Mouse (Mus musculus) MEL (cell line): ENCODE measurements at regions not wholly inside any gene's neighbourhood (a gene's known extent, or its start where the extent isn't known, plus 50 kb on each side); places are given as distances from the start of the nearest gene placed in this dataset.

Source experiments
- DNase-seq: peaks from one replicate; pipeline ENCODE4 v3.0.0; 2011; ENCODE audit warnings: low read depth, low spot score
- H3K27ac ChIP-seq: 2 replicates; pipeline ENCODE4 v1.5.1; 2012; ENCODE audit warnings: low read depth, mild to moderate bottlenecking, control low read depth, low read length, moderate library complexity; ENCODE audit not compliant: control insufficient read depth
- H3K27me3 ChIP-seq, 2 experiments: fragments of 150-350 bp in 1 of 2; sonication (generic) in 1 of 2; 2 replicates each; pipeline ENCODE4 v1.6.1; 2012; ENCODE audit warnings: low read length in 2 of 2, mild to moderate bottlenecking in 2 of 2, improper control_type of control experiment in 1 of 2, moderate library complexity in 1 of 2; ENCODE audit not compliant: insufficient read depth in 2 of 2, control insufficient read depth in 1 of 2
- H3K36me3 ChIP-seq, 2 experiments: 2 replicates each; pipeline ENCODE4 v1.6.1; 2012 to 2014; ENCODE audit warnings: low read length in 2 of 2, improper control_type of control experiment in 1 of 2, inconsistent platforms in 1 of 2, mild to moderate bottlenecking in 1 of 2; ENCODE audit not compliant: insufficient read depth in 2 of 2, control insufficient read depth in 1 of 2
- H3K4me1 ChIP-seq, 2 experiments: fragments of 150-350 bp in 1 of 2; sonication (generic) in 1 of 2; 2 replicates each; pipeline ENCODE4 v1.6.1; 2012; ENCODE audit warnings: low read length in 2 of 2, improper control_type of control experiment in 1 of 2, mild to moderate bottlenecking in 1 of 2; ENCODE audit not compliant: insufficient read depth in 2 of 2, control insufficient read depth in 1 of 2
- H3K4me3 ChIP-seq, 2 experiments: fragments of 150-350 bp in 1 of 2; sonication (generic) in 1 of 2; 2 replicates each; pipeline ENCODE4 v1.5.1; 2012; ENCODE audit warnings: low read depth in 2 of 2, low read length in 2 of 2, mild to moderate bottlenecking in 2 of 2, moderate library complexity in 2 of 2, control low read depth in 1 of 2, improper control_type of control experiment in 1 of 2; ENCODE audit not compliant: control insufficient read depth in 1 of 2, insufficient read depth in 1 of 2
- H3K79me2 ChIP-seq: 2 replicates; pipeline ENCODE4 v1.6.1; 2012; ENCODE audit warnings: mild to moderate bottlenecking, low read length, moderate library complexity; ENCODE audit not compliant: control insufficient read depth, poor library complexity, insufficient read depth
- H3K9ac ChIP-seq: 2 replicates; pipeline ENCODE4 v1.6.1; 2012; ENCODE audit warnings: low read depth, mild to moderate bottlenecking, control low read depth, low read length, moderate library complexity; ENCODE audit not compliant: control insufficient read depth, poor library complexity, severe bottlenecking
- H3K9me3 ChIP-seq: fragments of 150-350 bp; sonication (generic); replicated peaks from 2 replicates; pipeline ENCODE4 v1.6.1; 2012; ENCODE audit warnings: mild to moderate bottlenecking, low read length, improper control_type of control experiment, moderate library complexity; ENCODE audit not compliant: insufficient read depth
- BHLHE40 ChIP-seq: IDR thresholded peaks from 2 replicates; pipeline ENCODE4 v1.6.1; 2012; ENCODE audit warnings: low read depth, mild to moderate bottlenecking, inconsistent platforms, low read length, improper control_type of control experiment, borderline replicate concordance
- CHD2 ChIP-seq: IDR thresholded peaks from 2 replicates; pipeline ENCODE4 v1.6.1; 2011; ENCODE audit warnings: low read length, improper control_type of control experiment
- E2F4 ChIP-seq: IDR thresholded peaks from 2 replicates; pipeline ENCODE4 v1.6.1; 2011; ENCODE audit warnings: low read depth, low read length, improper control_type of control experiment, borderline replicate concordance
- ELF1 ChIP-seq: IDR thresholded peaks from 2 replicates; pipeline ENCODE4 v1.6.1; 2014; ENCODE audit warnings: low read depth, mild to moderate bottlenecking, inconsistent platforms, low read length, improper control_type of control experiment, moderate library complexity
- ETS1 ChIP-seq: IDR thresholded peaks from 2 replicates; pipeline ENCODE4 v1.6.1; 2012; ENCODE audit warnings: low read depth, mild to moderate bottlenecking, inconsistent platforms, low read length, improper control_type of control experiment, moderate library complexity
- GABPA ChIP-seq: IDR thresholded peaks from 2 replicates; pipeline ENCODE4 v1.6.1; 2012; ENCODE audit warnings: low read depth, mild to moderate bottlenecking, inconsistent platforms, low read length, improper control_type of control experiment, moderate library complexity
- JUND ChIP-seq: IDR thresholded peaks from 2 replicates; pipeline ENCODE4 v1.6.1; 2011; ENCODE audit warnings: low read depth, mild to moderate bottlenecking, improper control_type of control experiment, low read length
- MAZ ChIP-seq: IDR thresholded peaks from 2 replicates; pipeline ENCODE4 v1.6.1; 2012; ENCODE audit warnings: low read depth, mild to moderate bottlenecking, inconsistent platforms, low read length, improper control_type of control experiment
- MEF2A ChIP-seq: IDR thresholded peaks from 2 replicates; pipeline ENCODE4 v1.6.1; 2014; ENCODE audit warnings: low read depth, mild to moderate bottlenecking, inconsistent platforms, low read length, improper control_type of control experiment; ENCODE audit not compliant: poor library complexity, insufficient replicate concordance, severe bottlenecking; ENCODE audit errors: extremely low read depth
- MXI1 ChIP-seq: IDR thresholded peaks from 2 replicates; pipeline ENCODE4 v1.6.1; 2011; ENCODE audit warnings: mild to moderate bottlenecking, low read depth, low read length, improper control_type of control experiment
- MYB ChIP-seq: IDR thresholded peaks from 2 replicates; pipeline ENCODE4 v1.6.1; 2011; ENCODE audit warnings: mild to moderate bottlenecking, low read depth, low read length, improper control_type of control experiment
- POLR2A ChIP-seq, 2 experiments: IDR thresholded peaks; 2 replicates each; pipeline ENCODE4 v1.6.1; 2011 to 2012; ENCODE audit warnings: low read length in 2 of 2, mild to moderate bottlenecking in 2 of 2, control low read depth in 1 of 2, improper control_type of control experiment in 1 of 2, low read depth in 1 of 2, moderate library complexity in 1 of 2; ENCODE audit not compliant: control insufficient read depth in 1 of 2, insufficient read depth in 1 of 2, poor library complexity in 1 of 2
- POLR2AphosphoS2 ChIP-seq: IDR thresholded peaks from 2 replicates; pipeline ENCODE4 v1.6.1; 2011; ENCODE audit warnings: low read length, improper control_type of control experiment
- SIN3A ChIP-seq: IDR thresholded peaks from 2 replicates; pipeline ENCODE4 v1.6.1; 2012; ENCODE audit warnings: low read length, improper control_type of control experiment, inconsistent platforms
- TAL1 ChIP-seq: IDR thresholded peaks from 2 replicates; pipeline ENCODE4 v1.6.1; 2012; ENCODE audit warnings: mild to moderate bottlenecking, inconsistent platforms, low read length, moderate library complexity, mixed read lengths
- TCF12 ChIP-seq: IDR thresholded peaks from 2 replicates; pipeline ENCODE4 v1.6.1; 2014; ENCODE audit warnings: low read depth, mild to moderate bottlenecking, inconsistent platforms, low read length, improper control_type of control experiment, moderate library complexity
- ZC3H11A ChIP-seq: IDR thresholded peaks from 2 replicates; pipeline ENCODE4 v1.6.1; 2012; ENCODE audit warnings: low read depth, mild to moderate bottlenecking, inconsistent platforms, low read length, improper control_type of control experiment
- ZMIZ1 ChIP-seq: IDR thresholded peaks from 2 replicates; pipeline ENCODE4 v1.6.1; 2012; ENCODE audit warnings: low read depth, mild to moderate bottlenecking, inconsistent platforms, low read length, improper control_type of control experiment, moderate library complexity
- ZNF384 ChIP-seq: IDR thresholded peaks from 2 replicates; pipeline ENCODE4 v1.6.1; 2012; ENCODE audit warnings: low read depth, mild to moderate bottlenecking, inconsistent platforms, low read length, improper control_type of control experiment

GRCm38 (mm10) chr8:31574136-31574535 lies 1854.4 kb upstream of the 5930422O12Rik start:
- no peak for DNase-seq
- Histone ChIP-seq H3K9me3 (no peaks in the 10 kb centered on the region), H3K4me1 (no peaks in the 10 kb centered on the region), H3K27me3 (no peaks in the 10 kb centered on the region), H3K27ac (no peak overlapping the region), H3K79me2 (no peaks in the 10 kb centered on the region), H3K36me3 (no peaks in the 10 kb centered on the region), H3K9ac (no peak overlapping the region), H3K4me3 (no peak overlapping the region)
- TF ChIP-seq POLR2A (IDR thresholded peaks at IDR 0.05; ENCODE audit: control insufficient read depth in 1 of 2, insufficient read depth in 1 of 2, low read depth in 1 of 2, low read length in 2 of 2, poor library complexity in 1 of 2) = no peak
- no peak for TF ChIP-seq ZNF384
- TF ChIP-seq MYB = no peak

- no peaks in the 10 kb centered on the region for H3K4me1 ChIP-seq
- H3K27ac ChIP-seq = no peak overlapping the region
- H3K9ac ChIP-seq = no peak overlapping the region
- H3K36me3 ChIP-seq = no peaks in the 10 kb centered on the region
- no peak overlapping the region for H3K4me3 ChIP-seq
- TF ChIP-seq E2F4 (no peak), ZMIZ1 (no peak), ZC3H11A (no peak), GABPA (no peak), SIN3A (no peak), JUND (no peak), MXI1 (no peak), MEF2A (no peak), BHLHE40 (no peak), ETS1 (no peak), CHD2 (no peak), MAZ (no peak), POLR2AphosphoS2 (no peak)
- DNase-seq = no peak
- H3K79me2 ChIP-seq = no peaks in the 10 kb centered on the region
- no peaks in the 10 kb centered on the region for H3K9me3 ChIP-seq
- H3K27me3 ChIP-seq = no peaks in the 10 kb centered on the region
These were observed 1852.4 kb upstream of the 5930422O12Rik start for GRCm38 (mm10) chr8:31576129-31576528.

- no peak overlapping the region for H3K9ac ChIP-seq
- H3K27ac ChIP-seq = no peak overlapping the region
- no peak for DNase-seq
- no peaks in the 10 kb centered on the region for H3K9me3 ChIP-seq
- TF ChIP-seq TCF12 (no peak), CHD2 (no peak), ZMIZ1 (no peak), TAL1 (no peak), ELF1 (no peak), ZNF384 (no peak)
- H3K36me3 ChIP-seq = no peaks in the 10 kb centered on the region
- no peak overlapping the region for H3K4me3 ChIP-seq
- no peaks in the 10 kb centered on the region for H3K27me3 ChIP-seq
- H3K79me2 ChIP-seq = no peaks in the 10 kb centered on the region
- no peaks in the 10 kb centered on the region for H3K4me1 ChIP-seq
These were observed 1843.8 kb upstream of the 5930422O12Rik start for GRCm38 (mm10) chr8:31584661-31585060.
